Mouse (Mus musculus) heart, embryonic 14.5 days (tissue): ENCODE data around the gene Scn10a. TPM values are rescaled to one million over a fixed set of nuclear protein-coding genes. Genes with fewer than 3 reads are reported as not detected.

Experiments used
- ATAC-seq: fragments of 200-750 bp; cut with Nextera tagmentation; 2 replicates; pipeline ENCODE4 v1.8.0; 2017; ENCODE audit warnings: low read depth, moderate TSS enrichment; ENCODE audit not compliant: insufficient number of reproducible peaks, insufficient read depth, low FRiP score
- H3K27ac ChIP-seq, 2 experiments: fragments of 200-500 bp in 1 of 2; fragments of 300-500 bp in 1 of 2; sonication (generic) in 1 of 2; replicated peaks in 1 of 2; 2 replicates each; pipeline ENCODE4 v1.5.1; 2012 to 2014; ENCODE audit warnings: low read depth in 2 of 2, low read length in 2 of 2, control low read depth in 1 of 2, mild to moderate bottlenecking in 1 of 2, mixed read lengths in 1 of 2; ENCODE audit not compliant: control insufficient read depth in 1 of 2, insufficient read depth in 1 of 2
- H3K27me3 ChIP-seq: fragments of 300-500 bp; sonication (generic); 2 replicates; pipeline ENCODE4 v1.6.1; 2014; ENCODE audit warnings: mild to moderate bottlenecking, low read length, control low read depth; ENCODE audit not compliant: control insufficient read depth, insufficient read depth
- H3K36me3 ChIP-seq: fragments of 300-500 bp; sonication (generic); 2 replicates; pipeline ENCODE4 v1.6.1; 2014; ENCODE audit warnings: mild to moderate bottlenecking, control low read depth, low read length, mixed read lengths; ENCODE audit not compliant: control insufficient read depth, insufficient read depth
- H3K4me1 ChIP-seq, 2 experiments: fragments of 200-500 bp in 1 of 2; fragments of 300-500 bp in 1 of 2; sonication (generic) in 1 of 2; 2 replicates each; pipeline ENCODE4 v1.6.1; 2012 to 2014; ENCODE audit warnings: low read length in 2 of 2, control low read depth in 1 of 2, mixed read lengths in 1 of 2; ENCODE audit not compliant: control insufficient read depth in 2 of 2, insufficient read depth in 2 of 2
- H3K4me2 ChIP-seq: fragments of 300-500 bp; sonication (generic); 2 replicates; pipeline ENCODE4 v1.6.1; 2014; ENCODE audit warnings: mild to moderate bottlenecking, low read length
- H3K4me3 ChIP-seq, 2 experiments: fragments of 200-500 bp in 1 of 2; fragments of 300-500 bp in 1 of 2; sonication (generic) in 1 of 2; 2 replicates each; pipeline ENCODE4 v1.5.1; 2012 to 2014; ENCODE audit warnings: low read length in 2 of 2, mild to moderate bottlenecking in 2 of 2, control low read depth in 1 of 2, low read depth in 1 of 2, moderate library complexity in 1 of 2; ENCODE audit not compliant: control insufficient read depth in 1 of 2, insufficient read depth in 1 of 2
- H3K9ac ChIP-seq: fragments of 300-500 bp; sonication (generic); 2 replicates; pipeline ENCODE4 v1.6.1; 2014; ENCODE audit warnings: mild to moderate bottlenecking, low read length
- H3K9me3 ChIP-seq: fragments of 300-500 bp; sonication (generic); 2 replicates; pipeline ENCODE4 v1.6.1; 2016; ENCODE audit warnings: low read length, control low read depth; ENCODE audit not compliant: control insufficient read depth
- WGBS: fragments of 180-500 bp; shearing (Covaris S2); extraction: QIAGEN DNeasy Blood & Tissue Kit; methylation state at CpG from one replicate; pipeline ENCODE4 v1.1.7; 2014; 5-methylcytosine and 5-hydroxymethylcytosine counted together
- polyA plus RNA-seq: library from polyadenylated mRNA; unstranded; fragments of >200 nt; fragmentation: Nextera tagmentation; extraction: Ambion mirVana; gene quantifications from 2 replicates; pipeline ENCODE4 v1.2.1, GENCODE M21; 2014

Scn10a gene
- polyA plus RNA-seq, 1 experiment from 2014 or later = 1.1 TPM

DNA sequence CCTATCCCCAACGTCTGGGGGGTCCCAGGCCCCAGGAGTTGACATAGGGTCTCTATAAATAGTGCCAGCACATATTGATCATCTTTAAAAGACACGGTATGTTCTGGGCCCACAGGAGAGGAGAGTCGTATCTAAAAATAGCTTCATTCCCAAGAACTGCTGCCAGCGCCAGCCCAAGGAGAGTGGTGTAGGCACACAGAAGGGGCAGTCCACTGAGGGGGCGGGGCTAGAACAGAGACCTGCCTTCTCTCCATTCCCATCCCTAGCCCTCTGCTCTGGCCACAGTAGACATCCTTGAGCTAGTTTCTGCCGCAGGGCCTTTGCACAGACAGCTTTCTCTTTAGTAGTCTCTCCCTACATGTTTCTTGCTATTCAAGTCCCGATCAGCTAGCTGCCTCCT lies 144.8 kb downstream of the Scn10a start:
- Histone ChIP-seq H3K4me2 (peak overlapping the region; percentile 36; the same call in 1 of the 2 replicates), H3K4me1 (peaks cover 44 to 70% of the 10 kb centered on the region in 2 experiments)
- ATAC-seq = no peak

GRCm38 (mm10) chr9:119573009-119573408 lies 146.1 kb downstream of the Scn10a start:
- H3K27ac ChIP-seq = no peak overlapping the region
- no peak overlapping the region for H3K4me2 ChIP-seq
- no peak for ATAC-seq
- H3K4me3 ChIP-seq = no peak overlapping the region
- H3K9me3 ChIP-seq = no peaks in the 10 kb centered on the region
- peak overlapping the region; percentile 46; the same call in 1 of the 2 replicates for H3K9ac ChIP-seq
- H3K36me3 ChIP-seq = no peaks in the 10 kb centered on the region
- 56% methylated on average over 14 of the region's 14 CpGs for WGBS
- peaks cover 40 to 66% of the 10 kb centered on the region in 2 experiments for H3K4me1 ChIP-seq
- H3K27me3 ChIP-seq = peaks cover 54% of the 10 kb centered on the region

More for the DNA sequence above, 144.8 kb downstream of the Scn10a start:
- Histone ChIP-seq H3K9ac (no peak overlapping the region), H3K9me3 (no peaks in the 10 kb centered on the region), H3K27me3 (peaks cover 63% of the 10 kb centered on the region), H3K4me3 (no peak overlapping the region), H3K27ac (peak overlapping the region; percentile 21 to 67), H3K36me3 (no peaks in the 10 kb centered on the region)
- WGBS = 48% methylated on average over 7 of the region's 7 CpGs

- Histone ChIP-seq H3K36me3 (no peaks in the 10 kb centered on the region), H3K4me3 (no peak overlapping the region), H3K4me1 (peaks cover 38 to 56% of the 10 kb centered on the region in 2 experiments), H3K9ac (peak overlapping the region; percentile 8; the same call in 1 of the 2 replicates), H3K27me3 (peaks cover 44% of the 10 kb centered on the region), H3K27ac (no peak overlapping the region), H3K4me2 (peak overlapping the region; percentile 38), H3K9me3 (no peaks in the 10 kb centered on the region)
- WGBS = 10% methylated on average over 15 of the region's 15 CpGs
- no peak for ATAC-seq
Measured at GRCm38 (mm10) chr9:119571411-119571888, 147.7 kb downstream of the Scn10a start.

- ATAC-seq = no peak
Measured at GRCm38 (mm10) chr9:119570652-119571051, 148.5 kb downstream of the Scn10a start.

DNA sequence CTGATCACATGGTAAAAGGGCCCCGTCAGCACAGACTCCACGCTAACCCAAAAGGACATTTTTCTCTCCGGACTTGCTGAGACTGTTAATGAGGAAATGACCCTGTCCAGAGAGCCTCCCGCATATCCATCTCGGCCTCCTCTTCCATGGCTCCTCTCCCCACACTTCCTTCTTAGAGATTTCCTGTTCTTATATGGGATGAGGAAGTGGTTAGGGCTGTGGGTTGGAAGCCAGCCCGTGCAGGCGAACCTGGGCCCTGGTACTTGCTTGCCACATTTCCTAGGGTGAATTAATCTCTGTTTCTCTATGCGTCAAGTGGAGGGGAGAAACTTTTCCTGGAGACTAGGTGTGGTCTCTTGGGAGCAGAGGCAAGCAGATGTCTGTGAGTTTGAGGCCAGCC lies 150.4 kb downstream of the Scn10a start:
- ATAC-seq = no peak
- no peak overlapping the region for H3K9ac ChIP-seq
- H3K4me2 ChIP-seq = no peak overlapping the region
- peaks cover 35% of the 10 kb centered on the region for H3K27me3 ChIP-seq
- peaks cover 27 to 52% of the 10 kb centered on the region in 2 experiments for H3K4me1 ChIP-seq
- no peak overlapping the region for H3K27ac ChIP-seq
- H3K36me3 ChIP-seq = no peaks in the 10 kb centered on the region
- WGBS = 73% methylated on average over 8 of the region's 8 CpGs
- H3K4me3 ChIP-seq = no peak overlapping the region
- H3K9me3 ChIP-seq = no peaks in the 10 kb centered on the region

More at GRCm38 (mm10) chr9:119570652-119571051, 148.5 kb downstream of the Scn10a start:
- no peak overlapping the region for H3K4me3 ChIP-seq
- WGBS = 41% methylated on average over 9 of the region's 9 CpGs
- H3K9ac ChIP-seq = no peak overlapping the region
- H3K36me3 ChIP-seq = no peaks in the 10 kb centered on the region
- H3K4me1 ChIP-seq = peaks cover 33 to 51% of the 10 kb centered on the region in 2 experiments
- H3K9me3 ChIP-seq = no peaks in the 10 kb centered on the region
- no peak overlapping the region for H3K27ac ChIP-seq
- peaks cover 42% of the 10 kb centered on the region for H3K27me3 ChIP-seq
- no peak overlapping the region for H3K4me2 ChIP-seq

DNA sequence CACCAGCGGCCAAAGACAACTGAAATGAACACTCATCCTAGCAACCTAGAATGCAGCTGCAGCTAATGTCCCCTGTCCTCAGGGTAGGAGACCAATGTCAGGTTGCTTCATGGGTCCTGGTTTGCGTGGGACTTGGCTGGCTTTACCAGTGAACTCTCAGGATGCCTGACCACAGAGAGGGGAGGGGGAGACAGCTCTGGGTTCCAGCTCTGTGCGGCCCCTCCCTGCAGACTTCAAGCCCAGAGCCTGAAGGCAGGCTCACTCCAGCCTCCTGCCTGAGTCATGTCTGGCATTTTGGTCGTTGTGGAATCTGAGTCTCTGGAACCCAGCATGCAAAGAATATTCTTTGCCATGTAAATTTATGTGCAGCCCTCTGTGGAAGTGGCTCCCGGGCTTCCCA lies 151.3 kb downstream of the Scn10a start:
- Histone ChIP-seq H3K4me1 (peaks cover 23 to 47% of the 10 kb centered on the region in 2 experiments), H3K9me3 (no peaks in the 10 kb centered on the region), H3K4me2 (no peak overlapping the region), H3K9ac (no peak overlapping the region), H3K27ac (no peak overlapping the region), H3K36me3 (no peaks in the 10 kb centered on the region), H3K4me3 (no peak overlapping the region), H3K27me3 (peaks cover 29% of the 10 kb centered on the region)
- ATAC-seq = no peak
- WGBS = 72% methylated on average over 5 of the region's 5 CpGs

- H3K9ac ChIP-seq = no peak overlapping the region
- no peak for ATAC-seq
- 38% methylated on average over 10 of the region's 10 CpGs for WGBS
Measured at GRCm38 (mm10) chr9:119566214-119566613, 152.9 kb downstream of the Scn10a start.

DNA sequence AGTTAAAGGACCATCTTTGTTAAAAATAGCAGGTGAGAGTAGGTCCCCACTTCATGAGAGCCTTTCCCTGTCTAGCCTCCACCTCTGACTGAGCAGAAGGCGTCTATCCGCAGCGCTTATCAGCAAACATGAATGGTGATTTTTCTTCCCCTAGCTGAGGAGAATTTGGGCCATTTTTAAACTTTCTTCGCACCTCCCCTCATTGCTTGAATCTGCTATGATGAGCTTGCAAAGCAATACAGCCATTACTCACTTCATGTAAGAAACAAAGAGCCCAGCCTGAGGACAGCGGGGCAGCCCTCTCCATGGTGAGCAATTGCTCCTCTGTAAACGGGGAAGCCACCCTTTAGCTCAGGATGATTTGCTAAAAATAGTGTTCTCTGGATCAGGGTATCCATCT lies 154.3 kb downstream of the Scn10a start:
- H3K9ac ChIP-seq = no peak overlapping the region
- WGBS = 50% methylated on average over 6 of the region's 6 CpGs
- H3K4me3 ChIP-seq = no peak overlapping the region
- no peaks in the 10 kb centered on the region for H3K9me3 ChIP-seq
- H3K4me2 ChIP-seq = no peak overlapping the region
- H3K4me1 ChIP-seq = peaks cover 31 to 39% of the 10 kb centered on the region in 2 experiments
- peaks cover 16% of the 10 kb centered on the region; the same call in 1 of the 2 replicates for H3K27me3 ChIP-seq
- peak overlapping the region in 1 of 2 experiments; percentile 21; a peak in 1 of 4 replicates for H3K27ac ChIP-seq
- 0 out of 2 replicates have a peak, but pooled peaks cover 2% of the 10 kb centered on the region for H3K36me3 ChIP-seq
- ATAC-seq = no peak

More at GRCm38 (mm10) chr9:119566214-119566613, 152.9 kb downstream of the Scn10a start:
- H3K4me2 ChIP-seq = no peak overlapping the region
- H3K36me3 ChIP-seq = no peaks in the 10 kb centered on the region
- peaks cover 18% of the 10 kb centered on the region; the same call in 1 of the 2 replicates for H3K27me3 ChIP-seq
- H3K9me3 ChIP-seq = no peaks in the 10 kb centered on the region
- H3K27ac ChIP-seq = no peak overlapping the region
- H3K4me1 ChIP-seq = peaks cover 21 to 41% of the 10 kb centered on the region in 2 experiments; a peak in 3 of 4 replicates
- no peak overlapping the region for H3K4me3 ChIP-seq
